Comparison of ENCODE assay signal across 16 mouse cellular contexts in the genomic region with DNA sequence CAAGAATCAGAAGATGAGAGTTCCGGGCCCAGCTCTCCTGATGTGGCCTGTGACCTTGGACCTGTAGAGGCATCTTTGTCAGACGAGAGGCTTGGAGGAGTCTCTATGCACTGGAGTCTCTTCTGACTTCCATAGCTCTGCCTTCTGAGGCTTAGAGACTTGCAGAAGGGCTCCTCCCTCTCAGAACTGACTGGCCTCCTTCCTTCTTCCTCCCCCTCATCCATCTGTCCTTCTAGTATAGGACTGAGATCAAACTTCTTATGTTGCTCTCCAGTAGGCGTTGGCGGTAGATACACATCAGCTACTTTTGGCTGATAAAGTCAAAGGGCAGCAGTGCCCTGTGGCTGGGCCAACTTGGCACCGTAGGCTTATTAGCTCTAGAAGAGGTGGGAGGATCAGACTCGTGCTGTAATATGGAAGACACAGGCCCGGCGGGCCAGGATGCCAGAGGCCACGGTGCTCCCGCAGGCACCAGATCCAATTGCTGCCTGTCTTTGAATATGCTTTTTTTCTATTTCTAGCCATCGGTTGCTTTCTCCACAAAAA.
"Had no signal": no experiment of that assay in that cellular context is flagged by ENCODE, and none has a peak within 500 bp of the region (broad histone marks: within the 10 kb centered on the region; RNA-seq: fewer than 3 reads in every experiment).

No protein-coding gene starts in this region.

- ATAC-seq: hindbrain, embryonic 16.5 days; intestine, embryonic 16.5 days; liver, embryonic 12.5 days had no signal

- DNase-seq: gastrocnemius, adult 2 months; gastrocnemius, postnatal 10 days; gastrocnemius, postnatal 25 days; heart, adult 2 months; heart, postnatal 4 days; kidney, adult 11 months; kidney, adult 2 months; kidney, adult 9 months; kidney, postnatal 14 days; kidney, postnatal 36 days; layer of hippocampus, adult 9-11 months; layer of hippocampus, postnatal 36 days; left cerebral cortex, postnatal 4 days had no signal
